Mouse (Mus musculus): Measurements from ENCODE around the gene Paqr5.

DNA sequence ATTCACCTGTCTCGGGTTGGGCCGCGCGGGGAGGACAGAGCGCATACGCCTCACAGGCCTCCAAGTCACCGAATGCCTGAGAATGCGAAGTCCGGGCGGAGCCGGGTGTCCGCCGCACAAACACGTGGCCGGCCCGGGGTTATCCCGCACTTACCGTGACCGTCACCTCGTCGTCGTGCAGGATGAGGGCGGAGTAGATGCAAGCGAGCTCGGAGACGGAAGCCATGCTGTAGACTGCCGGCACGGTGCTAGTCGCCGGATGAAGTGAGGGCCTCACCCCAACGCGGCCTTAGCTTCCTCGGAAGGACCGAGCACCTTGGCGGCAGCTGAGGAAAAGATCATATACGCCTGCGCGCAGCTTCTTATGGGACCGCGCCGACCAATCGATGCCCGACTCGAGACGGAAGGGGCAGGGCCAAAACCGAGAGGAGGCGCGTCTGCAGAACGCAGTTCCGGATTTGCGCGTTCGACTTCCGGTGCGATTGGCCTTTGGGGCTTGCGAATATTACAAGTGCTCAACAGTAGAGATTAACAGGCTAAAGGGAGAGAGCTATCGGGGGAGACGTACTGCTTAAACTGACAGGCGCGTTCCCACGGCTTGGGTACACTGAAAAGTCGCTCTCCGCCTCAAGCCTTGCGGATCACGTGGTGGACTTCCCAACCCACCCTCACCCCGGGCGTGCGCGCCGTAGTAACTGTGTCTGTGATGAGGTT is 112.3 kb downstream of the Paqr5 start, which contains the start of gene Rplp1:
- TF ChIP-seq POLR2A (IDR thresholded peaks at IDR 0.05; ENCODE audit: insufficient read depth, low read length) (peak; percentile 80), CTCF (IDR thresholded peaks at IDR 0.05; ENCODE audit: low read depth, low read length) (no peak)

Measured in ES-Bruce4 (cell line).